Mouse (Mus musculus) ES-Bruce4 (cell line): Measurements from ENCODE around the gene Nbl1. TPM values are rescaled to one million over a fixed set of nuclear protein-coding genes. Genes with fewer than 3 reads are reported as not detected.

Source experiments
- H3K27ac ChIP-seq: 2 replicates; pipeline ENCODE4 v1.5.1; 2012; ENCODE audit warnings: low read length, inconsistent platforms; ENCODE audit not compliant: insufficient read depth
- H3K27me3 ChIP-seq: 2 replicates; pipeline ENCODE4 v1.6.1; 2012; ENCODE audit warnings: mild to moderate bottlenecking, low read length, inconsistent platforms; ENCODE audit not compliant: control insufficient read depth, poor library complexity, insufficient read depth, severe bottlenecking
- H3K36me3 ChIP-seq: 2 replicates; pipeline ENCODE4 v1.6.1; 2012; ENCODE audit warnings: inconsistent platforms, mild to moderate bottlenecking, low read length, moderate library complexity; ENCODE audit not compliant: control insufficient read depth, poor library complexity, insufficient read depth, severe bottlenecking
- H3K4me1 ChIP-seq: one replicate; pipeline ENCODE4 v1.8.1; 2011; ENCODE audit warnings: low read length; ENCODE audit not compliant: control insufficient read depth, insufficient read depth
- H3K4me3 ChIP-seq: 2 replicates; pipeline ENCODE4 v1.5.1; 2011; ENCODE audit warnings: low read depth, mild to moderate bottlenecking, low read length
- H3K9ac ChIP-seq: 2 replicates; pipeline ENCODE4 v1.6.1; 2012; ENCODE audit warnings: low read depth, mild to moderate bottlenecking, inconsistent platforms; ENCODE audit not compliant: poor library complexity, severe bottlenecking
- H3K9me3 ChIP-seq: replicated peaks from 2 replicates; pipeline ENCODE4 v1.6.1; 2012; ENCODE audit warnings: mild to moderate bottlenecking, low read length, inconsistent platforms; ENCODE audit not compliant: control insufficient read depth, poor library complexity, insufficient read depth, severe bottlenecking
- CTCF ChIP-seq: IDR thresholded peaks from one replicate; pipeline ENCODE4 v1.8.1; 2011; ENCODE audit warnings: low read depth, low read length
- EP300 ChIP-seq: IDR thresholded peaks from 2 replicates; pipeline ENCODE4 v1.6.1; 2011; ENCODE audit warnings: low read depth, low read length; ENCODE audit not compliant: insufficient read depth
- POLR2A ChIP-seq: IDR thresholded peaks from one replicate; pipeline ENCODE4 v1.8.1; 2011; ENCODE audit warnings: low read length; ENCODE audit not compliant: insufficient read depth
- polyA plus RNA-seq: library from polyadenylated mRNA; stranded (reverse); fragments of >200 nt; gene quantifications from 2 replicates; pipeline ENCODE4 v1.2.4, GENCODE M21; 2011; ENCODE audit warnings: low read depth; ENCODE audit not compliant: missing spikeins, insufficient read depth, insufficient read length

Gene Nbl1
- polyA plus RNA-seq, 1 experiment = 5.1 TPM

DNA sequence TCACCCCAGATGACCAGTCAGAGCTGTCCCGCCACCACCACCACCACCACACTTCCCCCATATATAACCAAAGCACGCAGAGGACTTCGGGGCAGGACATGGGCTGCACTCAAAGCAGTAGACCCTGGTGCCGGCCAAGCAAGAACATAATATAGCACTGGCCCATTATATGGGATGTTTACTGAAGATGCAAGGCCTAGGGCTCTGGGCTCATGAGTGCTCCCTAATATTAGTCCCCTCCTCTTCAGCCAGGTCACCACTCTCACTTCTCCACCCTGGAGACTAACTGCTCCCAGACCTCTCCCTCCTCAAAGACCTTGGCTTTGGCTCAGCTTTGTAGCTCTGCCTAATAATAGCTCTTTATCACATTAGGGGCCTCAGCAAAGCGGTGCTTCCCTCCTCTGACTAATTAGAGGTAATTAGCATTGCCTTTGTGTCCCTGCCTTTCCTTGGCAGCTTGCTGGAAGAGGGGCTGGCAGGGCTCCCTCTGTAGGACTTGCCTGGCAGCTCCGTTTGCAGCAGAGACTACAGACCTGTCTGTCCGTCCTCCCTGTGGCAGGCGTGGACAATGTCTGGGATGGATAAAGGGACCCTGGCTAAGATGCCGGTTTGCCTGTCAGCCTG lies 38.4 kb downstream of the Nbl1 start:
- H3K4me1 ChIP-seq = no peaks in the 10 kb centered on the region
- TF ChIP-seq EP300 = no peak
- no peak for TF ChIP-seq CTCF
- no peak for TF ChIP-seq POLR2A
- H3K9ac ChIP-seq = no peak overlapping the region
- H3K9me3 ChIP-seq = no peaks in the 10 kb centered on the region
- H3K27ac ChIP-seq = no peak overlapping the region
- no peaks in the 10 kb centered on the region for H3K36me3 ChIP-seq
- no peaks in the 10 kb centered on the region for H3K27me3 ChIP-seq
- no peak overlapping the region for H3K4me3 ChIP-seq

DNA sequence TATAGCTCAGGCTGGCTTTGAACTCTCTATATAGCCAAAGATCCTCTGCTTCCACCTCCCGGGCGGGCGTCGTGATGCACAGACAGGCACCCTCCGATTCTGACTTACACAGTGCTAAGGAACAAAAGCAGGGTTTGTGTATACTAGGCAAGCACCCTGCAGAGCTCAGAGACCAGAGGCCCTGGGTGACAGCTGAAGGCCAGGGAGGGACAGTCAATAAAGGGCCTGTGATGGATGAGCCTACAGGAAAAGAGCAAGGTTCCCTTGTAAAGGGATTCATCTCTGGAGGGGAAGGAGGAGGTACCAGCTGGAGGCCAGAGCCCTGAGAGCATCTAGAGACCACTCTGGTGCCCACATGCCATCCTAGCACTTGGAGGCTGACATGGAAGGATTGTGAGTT lies 39.4 kb downstream of the Nbl1 start:
- Histone ChIP-seq H3K9ac (no peak overlapping the region), H3K4me1 (no peaks in the 10 kb centered on the region), H3K27me3 (no peaks in the 10 kb centered on the region), H3K27ac (no peak overlapping the region), H3K9me3 (no peaks in the 10 kb centered on the region), H3K4me3 (no peak overlapping the region), H3K36me3 (no peaks in the 10 kb centered on the region)
- TF ChIP-seq CTCF = no peak
- TF ChIP-seq POLR2A = no peak
- TF ChIP-seq EP300 = no peak

DNA sequence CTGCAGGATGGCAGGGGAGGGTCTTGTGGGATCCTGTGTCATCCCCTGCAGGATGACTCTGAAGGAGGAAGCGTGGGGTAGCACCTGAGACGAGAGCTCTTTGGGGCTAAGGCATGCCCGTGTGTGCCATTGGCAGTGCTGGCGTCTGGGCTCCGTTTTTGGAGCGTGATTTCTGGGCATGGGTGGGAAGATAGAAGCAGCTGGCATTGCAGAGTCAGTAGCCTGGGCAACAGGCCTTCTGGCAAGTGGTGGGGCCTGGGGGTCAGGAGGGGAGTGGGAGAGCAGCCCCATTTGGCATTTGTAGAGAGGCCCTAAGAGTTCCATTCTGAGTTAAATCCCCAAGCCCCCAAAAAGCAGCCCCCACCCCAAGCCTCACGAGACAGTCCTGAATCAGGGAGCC lies 40.0 kb downstream of the Nbl1 start:
- Histone ChIP-seq H3K4me3 (no peak overlapping the region), H3K27me3 (no peaks in the 10 kb centered on the region), H3K36me3 (no peaks in the 10 kb centered on the region), H3K4me1 (no peaks in the 10 kb centered on the region), H3K27ac (no peak overlapping the region), H3K9ac (no peak overlapping the region), H3K9me3 (no peaks in the 10 kb centered on the region)
- TF ChIP-seq POLR2A = no peak
- no peak for TF ChIP-seq CTCF
- TF ChIP-seq EP300 = no peak

DNA sequence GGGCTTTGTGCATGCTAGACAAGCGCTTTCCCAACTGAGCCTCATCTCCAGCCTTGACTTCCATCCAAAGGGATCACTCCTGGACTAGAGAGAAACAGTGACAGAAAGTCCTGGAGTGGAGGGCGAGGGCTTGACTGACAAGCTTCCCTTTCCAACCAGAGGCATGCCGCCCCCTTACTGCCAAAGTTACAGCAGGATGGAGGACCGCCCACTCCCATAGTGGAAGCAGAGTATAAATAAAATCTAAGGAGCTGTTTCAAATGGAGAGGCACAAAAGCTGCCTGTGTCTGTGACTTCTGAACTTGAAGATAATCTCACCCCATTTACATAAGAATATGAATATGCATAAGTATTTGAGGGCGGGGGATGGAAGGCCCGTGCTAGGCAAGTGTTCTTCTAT lies 44.3 kb downstream of the Nbl1 start:
- Histone ChIP-seq H3K4me3 (no peak overlapping the region), H3K27ac (no peak overlapping the region), H3K36me3 (no peaks in the 10 kb centered on the region), H3K27me3 (no peaks in the 10 kb centered on the region), H3K4me1 (no peaks in the 10 kb centered on the region), H3K9me3 (no peaks in the 10 kb centered on the region), H3K9ac (no peak overlapping the region)
- TF ChIP-seq EP300 (no peak), POLR2A (no peak)

DNA sequence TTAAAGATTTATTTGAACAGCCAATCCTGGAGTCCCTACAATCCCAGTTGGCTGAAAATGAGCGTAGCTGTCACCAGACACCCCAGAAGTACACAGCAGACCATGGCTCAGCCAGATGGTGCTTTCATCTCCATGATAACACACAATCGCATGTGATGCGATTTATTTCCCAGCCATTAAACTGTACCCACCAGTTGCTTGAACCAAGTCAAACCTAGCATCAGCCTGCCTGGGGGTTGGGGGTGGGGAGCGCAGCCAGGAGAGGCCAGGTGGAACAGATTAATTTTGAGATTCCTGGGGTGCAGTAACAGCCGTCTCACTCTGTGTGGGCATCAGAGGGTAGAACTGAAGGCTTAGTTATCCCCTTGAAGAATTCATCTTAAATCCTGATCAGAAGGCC lies 46.4 kb downstream of the Nbl1 start:
- Histone ChIP-seq H3K27me3 (no peaks in the 10 kb centered on the region), H3K9me3 (no peaks in the 10 kb centered on the region), H3K4me3 (no peak overlapping the region), H3K9ac (no peak overlapping the region), H3K4me1 (no peaks in the 10 kb centered on the region), H3K36me3 (no peaks in the 10 kb centered on the region), H3K27ac (no peak overlapping the region)
- TF ChIP-seq EP300 = no peak
- no peak for TF ChIP-seq POLR2A

DNA sequence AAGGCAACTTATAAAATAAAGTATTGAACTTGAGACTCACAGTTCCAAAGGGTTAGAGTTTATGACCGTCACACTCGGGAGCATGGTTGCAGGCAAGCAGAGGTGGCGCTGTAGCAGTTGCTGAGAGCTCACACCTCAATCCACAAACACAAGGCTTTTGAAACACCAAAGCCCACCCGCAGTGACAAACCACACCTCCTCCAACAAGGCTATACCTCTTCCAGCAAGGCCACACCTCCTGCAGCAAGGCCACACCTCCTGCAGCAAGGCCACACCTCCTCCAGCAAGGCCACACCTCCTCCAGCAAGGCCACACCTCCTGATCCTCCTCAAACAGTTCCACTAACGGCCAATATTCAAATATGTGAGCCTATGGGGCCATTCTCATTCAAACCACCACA lies 48.2 kb downstream of the Nbl1 start:
- TF ChIP-seq CTCF = no peak
- no peaks in the 10 kb centered on the region for H3K36me3 ChIP-seq
- no peaks in the 10 kb centered on the region for H3K9me3 ChIP-seq
- H3K9ac ChIP-seq = no peak overlapping the region
- H3K4me1 ChIP-seq = no peaks in the 10 kb centered on the region
- no peak overlapping the region for H3K27ac ChIP-seq
- H3K27me3 ChIP-seq = no peaks in the 10 kb centered on the region
- no peak overlapping the region for H3K4me3 ChIP-seq
